Mouse (Mus musculus): ENCODE data around the gene Gla. TPM values are rescaled to one million over a fixed set of nuclear protein-coding genes. Genes with fewer than 3 reads are reported as not detected.

Gene Gla
- polyA plus RNA-seq, 3 experiments from 2014 or later = 3.1 to 5.2 (median 3.5) TPM

Other genes starting within 250 kb of the Gla start
- gene Drp2, start 196.6 kb downstream of the Gla start, polyA plus RNA-seq (2017; shearing (Covaris generic)) = under 1 TPM in 1 of 3 experiments, not detected in 2; 0.16 TPM
- not detected for gene Taf7l, start 124.6 kb downstream of the Gla start, polyA plus RNA-seq (2017; shearing (Covaris generic))
- gene Timm8a1, start 59.3 kb downstream of the Gla start, polyA plus RNA-seq (2017; shearing (Covaris generic)) = 10 to 100 TPM; 26.3 to 31.8 (median 30.4) TPM
- gene Btk, start 17.6 kb downstream of the Gla start, polyA plus RNA-seq (2017; shearing (Covaris generic)) = 1 to 10 TPM in 2 of 3 experiments, under 1 TPM in 1; 0.54 to 1.2 (median 1.1) TPM
- gene Rpl36a, start 15.5 kb downstream of the Gla start, polyA plus RNA-seq (2017; shearing (Covaris generic)) = 100 to 1,000 TPM; 370 to 723 (median 685) TPM
- 100 to 1,000 TPM in 1 of 3 experiments, 10 to 100 TPM in 2; 96.0 to 102 (median 98.8) TPM for gene Hnrnph2, start 54 bp upstream of the Gla start, polyA plus RNA-seq (2017; shearing (Covaris generic))
- 1 to 10 TPM in 1 of 3 experiments, under 1 TPM in 2; 0.54 to 1.0 (median 0.62) TPM for gene Armcx4, start 85.4 kb upstream of the Gla start, polyA plus RNA-seq (2017; shearing (Covaris generic))
- 1 to 10 TPM in 2 of 3 experiments, under 1 TPM in 1; 0.54 to 4.6 (median 1.4) TPM for gene Armcx1, start 116.8 kb upstream of the Gla start, polyA plus RNA-seq (2017; shearing (Covaris generic))
- 1 to 10 TPM in 2 of 3 experiments, under 1 TPM in 1; 0.80 to 2.5 (median 1.7) TPM for gene Armcx6, start 150.3 kb upstream of the Gla start, polyA plus RNA-seq (2017; shearing (Covaris generic))
- gene Armcx3, start 155.5 kb upstream of the Gla start, polyA plus RNA-seq (2017; shearing (Covaris generic)) = 10 to 100 TPM in 2 of 3 experiments, 1 to 10 TPM in 1; 9.8 to 15.9 (median 12.1) TPM
- 10 to 100 TPM in 1 of 3 experiments, 1 to 10 TPM in 2; 2.5 to 11.0 (median 9.6) TPM for gene Armcx2, start 208.1 kb upstream of the Gla start, polyA plus RNA-seq (2017; shearing (Covaris generic))

Data from inflammation-experienced regulatory T-cells, adult 6 months (primary cell).